Mouse (Mus musculus): Measurements from ENCODE around the gene Plek2. TPM values are rescaled to one million over a fixed set of nuclear protein-coding genes. Genes with fewer than 3 reads are reported as not detected.

Gene Plek2
- total and polyA plus RNA-seq, 2 experiments: 0.22 to 2.4 TPM

GRCm38 (mm10) chr12:78861496-78862253 lies 45.1 kb downstream of the Plek2 start, which contains the start of the genes Atp6v1d and Eif2s1:
Gene Atp6v1d, minus strand, starts transcription at chr12:78861638.
Gene Eif2s1, plus strand, starts transcription at chr12:78861819.
- Histone ChIP-seq H3K79me2 (ENCODE audit: control insufficient read depth, insufficient read depth, low read length) (peaks cover 26% of the 10 kb centered on the region), H3K4me3 (ENCODE audit: insufficient read depth, low read depth, low read length) (peak within 1 kb of the TSS; percentile 91), H3K27me3 (ENCODE audit: control insufficient read depth, insufficient read depth, low read length) (no peaks in the 10 kb centered on the region), H3K4me1 (ENCODE audit: control insufficient read depth, insufficient read depth, low read length) (peaks cover 2% of the 10 kb centered on the region; the same call in 1 of the 2 replicates), H3K36me3 (ENCODE audit: control insufficient read depth, insufficient read depth, low read length) (no peaks in the 10 kb centered on the region; the same call in 1 of the 2 replicates), H3K9ac (ENCODE audit: low read depth, low read length) (peak within 1 kb of the TSS; percentile 88), H3K27ac (replicated peaks; ENCODE audit: insufficient read depth, low read depth, low read length) (peak within 1 kb of the TSS; percentile 77)
- peak; percentile 96 for DNase-seq (ENCODE audit: extremely low read depth, low read depth, low spot score)
- WGBS: under 1% methylated on average over 55 of the region's 55 CpGs
- peak; percentile 76 for TF ChIP-seq CTCF (IDR thresholded peaks at IDR 0.05; ENCODE audit: low read depth, low read length)
- TF ChIP-seq POLR2A (IDR thresholded peaks at IDR 0.05; ENCODE audit: extremely low read depth, insufficient read depth, low read length): peak; percentile 70; the same call in 1 of the 2 replicates

DNA sequence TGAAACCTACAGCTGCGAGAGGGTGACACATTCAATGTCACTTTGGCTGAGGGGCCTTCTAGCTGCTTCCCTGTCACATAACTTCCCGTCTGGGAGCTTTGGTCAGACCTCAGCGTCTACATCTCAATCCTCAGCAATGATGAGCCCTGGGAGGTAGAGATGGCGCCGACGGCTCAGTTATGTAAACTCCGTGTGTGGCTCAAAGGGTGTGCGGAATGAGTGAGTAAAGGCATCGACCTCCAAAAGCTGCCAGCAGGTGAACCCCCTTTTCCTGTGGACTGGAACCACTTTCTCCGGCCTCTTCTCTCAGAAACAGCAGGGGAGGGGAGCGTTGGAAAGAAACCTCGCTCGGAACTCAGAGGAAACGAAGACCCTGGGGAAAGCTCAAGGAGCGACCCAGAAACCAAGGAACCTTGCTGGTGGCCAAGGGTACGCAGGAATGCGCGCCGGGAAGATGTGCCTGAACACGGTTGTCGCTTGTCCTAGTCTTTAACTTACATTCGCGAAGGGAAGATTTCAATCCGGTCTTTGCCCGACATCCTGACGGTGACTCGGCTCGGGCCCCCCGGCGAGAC lies 45.8 kb downstream of the Plek2 start:
- Histone ChIP-seq H3K36me3 (ENCODE audit: control insufficient read depth, insufficient read depth, low read length) (peaks cover 3% of the 10 kb centered on the region), H3K27me3 (ENCODE audit: control insufficient read depth, insufficient read depth, low read length) (no peaks in the 10 kb centered on the region), H3K79me2 (ENCODE audit: control insufficient read depth, insufficient read depth, low read length) (peaks cover 26% of the 10 kb centered on the region), H3K4me1 (ENCODE audit: control insufficient read depth, insufficient read depth, low read length) (peaks cover 2% of the 10 kb centered on the region; the same call in 1 of the 2 replicates), H3K4me3 (ENCODE audit: insufficient read depth, low read depth, low read length) (peak overlapping the region; percentile 77), H3K9ac (ENCODE audit: low read depth, low read length) (peak overlapping the region; percentile 77), H3K27ac (replicated peaks; ENCODE audit: insufficient read depth, low read depth, low read length) (peak overlapping the region; percentile 59)
- no peak for DNase-seq (ENCODE audit: extremely low read depth, low read depth, low spot score)
- TF ChIP-seq POLR2A (IDR thresholded peaks at IDR 0.05; ENCODE audit: extremely low read depth, insufficient read depth, low read length) (peak; percentile 62), CTCF (IDR thresholded peaks at IDR 0.05; ENCODE audit: low read depth, low read length) (no peak)
- under 1% methylated on average over 30 of the region's 30 CpGs for WGBS

DNA sequence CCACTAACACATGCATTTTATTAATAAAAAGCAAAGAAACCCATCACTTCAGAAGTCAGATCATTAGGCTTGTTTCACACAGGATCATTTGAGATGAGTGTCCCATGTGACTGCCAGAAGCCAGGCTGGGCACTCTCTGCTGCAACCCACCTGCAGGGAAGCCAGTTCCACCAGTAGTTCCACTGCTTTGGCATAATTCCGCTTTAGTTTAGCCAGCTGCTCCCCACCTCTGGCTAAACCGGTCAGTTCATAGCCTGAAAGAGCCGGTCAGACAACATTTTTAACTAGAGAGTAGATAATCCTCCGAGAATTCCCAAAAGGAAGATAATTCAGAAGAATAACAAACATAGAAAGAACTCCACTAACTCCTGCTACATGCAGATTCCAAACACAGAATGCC lies 58.5 kb downstream of the Plek2 start:
- Histone ChIP-seq H3K27me3 (ENCODE audit: control insufficient read depth, insufficient read depth, low read length) (no peaks in the 10 kb centered on the region), H3K4me1 (ENCODE audit: control insufficient read depth, insufficient read depth, low read length) (no peaks in the 10 kb centered on the region), H3K36me3 (ENCODE audit: control insufficient read depth, insufficient read depth, low read length) (peaks cover 50% of the 10 kb centered on the region), H3K27ac (replicated peaks; ENCODE audit: insufficient read depth, low read depth, low read length) (no peak overlapping the region), H3K4me3 (ENCODE audit: insufficient read depth, low read depth, low read length) (no peak overlapping the region), H3K79me2 (ENCODE audit: control insufficient read depth, insufficient read depth, low read length) (no peaks in the 10 kb centered on the region), H3K9ac (ENCODE audit: low read depth, low read length) (no peak overlapping the region)
- 98% methylated on average over 4 of the region's 4 CpGs for WGBS
- no peak for DNase-seq (ENCODE audit: extremely low read depth, low read depth, low spot score)
- no peak for TF ChIP-seq POLR2A (IDR thresholded peaks at IDR 0.05; ENCODE audit: extremely low read depth, insufficient read depth, low read length)
- no peak for TF ChIP-seq CTCF (IDR thresholded peaks at IDR 0.05; ENCODE audit: low read depth, low read length)

- H3K9ac ChIP-seq (ENCODE audit: low read depth, low read length): no peak overlapping the region
- H3K79me2 ChIP-seq (ENCODE audit: control insufficient read depth, insufficient read depth, low read length): no peaks in the 10 kb centered on the region
- H3K36me3 ChIP-seq (ENCODE audit: control insufficient read depth, insufficient read depth, low read length): peaks cover 52% of the 10 kb centered on the region
- no peak overlapping the region for H3K27ac ChIP-seq (replicated peaks; ENCODE audit: insufficient read depth, low read depth, low read length)
- peak; percentile 85 for DNase-seq (ENCODE audit: extremely low read depth, low read depth, low spot score)
- no peak overlapping the region for H3K4me3 ChIP-seq (ENCODE audit: insufficient read depth, low read depth, low read length)
- no peak for TF ChIP-seq CTCF (IDR thresholded peaks at IDR 0.05; ENCODE audit: low read depth, low read length)
- TF ChIP-seq POLR2A (IDR thresholded peaks at IDR 0.05; ENCODE audit: extremely low read depth, insufficient read depth, low read length): no peak
- 20% methylated on average over 1 of the region's 1 CpGs for WGBS
- H3K27me3 ChIP-seq (ENCODE audit: control insufficient read depth, insufficient read depth, low read length): no peaks in the 10 kb centered on the region
- no peaks in the 10 kb centered on the region for H3K4me1 ChIP-seq (ENCODE audit: control insufficient read depth, insufficient read depth, low read length)
These were observed 64.3 kb downstream of the Plek2 start for GRCm38 (mm10) chr12:78842429-78842828.

GRCm38 (mm10) chr12:78839906-78840305 lies 66.9 kb downstream of the Plek2 start:
- Histone ChIP-seq H3K36me3 (ENCODE audit: control insufficient read depth, insufficient read depth, low read length) (peaks cover 56% of the 10 kb centered on the region), H3K27me3 (ENCODE audit: control insufficient read depth, insufficient read depth, low read length) (no peaks in the 10 kb centered on the region), H3K9ac (ENCODE audit: low read depth, low read length) (no peak overlapping the region), H3K79me2 (ENCODE audit: control insufficient read depth, insufficient read depth, low read length) (no peaks in the 10 kb centered on the region), H3K4me1 (ENCODE audit: control insufficient read depth, insufficient read depth, low read length) (no peaks in the 10 kb centered on the region), H3K27ac (replicated peaks; ENCODE audit: insufficient read depth, low read depth, low read length) (no peak overlapping the region), H3K4me3 (ENCODE audit: insufficient read depth, low read depth, low read length) (no peak overlapping the region)
- no peak for DNase-seq (ENCODE audit: extremely low read depth, low read depth, low spot score)
- TF ChIP-seq POLR2A (IDR thresholded peaks at IDR 0.05; ENCODE audit: extremely low read depth, insufficient read depth, low read length) (no peak), CTCF (IDR thresholded peaks at IDR 0.05; ENCODE audit: low read depth, low read length) (no peak)
- 60% methylated on average over 4 of the region's 4 CpGs for WGBS

Other genes starting within 250 kb of the Plek2 start
- not detected in 2 replicates for gene Fam71d, start 215.4 kb downstream of the Plek2 start, total RNA-seq (2014; rRNA removed)
- gene Fam71d, start 215.4 kb downstream of the Plek2 start, polyA plus RNA-seq (2012; rRNA removed): not detected in 2 replicates
- 12.1 and 17.0 TPM in 2 replicates for gene Mpp5, start 158.1 kb downstream of the Plek2 start, total RNA-seq (2014; rRNA removed)
- gene Mpp5, start 158.1 kb downstream of the Plek2 start, polyA plus RNA-seq (2012; rRNA removed): 0.84 and 0.95 TPM in 2 replicates
- gene Atp6v1d, start 45.3 kb downstream of the Plek2 start, total RNA-seq (2014; rRNA removed): 19.1 and 19.8 TPM in 2 replicates
- gene Atp6v1d, start 45.3 kb downstream of the Plek2 start, polyA plus RNA-seq (2012; rRNA removed): 8.4 and 9.3 TPM in 2 replicates
- gene Eif2s1, start 45.1 kb downstream of the Plek2 start, total RNA-seq (2014; rRNA removed): 38.8 and 42.7 TPM in 2 replicates
- gene Eif2s1, start 45.1 kb downstream of the Plek2 start, polyA plus RNA-seq (2012; rRNA removed): 7.7 and 8.3 TPM in 2 replicates
- gene Tmem229b, start 100.7 kb upstream of the Plek2 start, total RNA-seq (2014; rRNA removed): 1.4 and 2.5 TPM in 2 replicates
- 1.4 and 1.6 TPM in 2 replicates for gene Tmem229b, start 100.7 kb upstream of the Plek2 start, polyA plus RNA-seq (2012; rRNA removed)
- gene Plekhh1, start 122.2 kb upstream of the Plek2 start, total RNA-seq (2014; rRNA removed): 0.09 and 0.13 TPM in 2 replicates
- gene Plekhh1, start 122.2 kb upstream of the Plek2 start, polyA plus RNA-seq (2012; rRNA removed): 0.16 and 0.27 TPM in 2 replicates
- 6.0 and 6.4 TPM in 2 replicates for gene Pigh, start 182.7 kb upstream of the Plek2 start, total RNA-seq (2014; rRNA removed)
- 4.4 and 4.6 TPM in 2 replicates for gene Pigh, start 182.7 kb upstream of the Plek2 start, polyA plus RNA-seq (2012; rRNA removed)
- 0.46 and 0.74 TPM in 2 replicates for gene Arg2, start 223.8 kb upstream of the Plek2 start, total RNA-seq (2014; rRNA removed)
- 0.20 TPM in 1 of 2 replicates, not detected in the other for gene Arg2, start 223.8 kb upstream of the Plek2 start, polyA plus RNA-seq (2012; rRNA removed)

Data from liver, adult 2 months (tissue).